Mouse (Mus musculus) kidney, postnatal 10 days (tissue): ENCODE measurements around the gene Vsig10.
"Not testable (repeated sequence)": the region's sequence is repeated elsewhere in the genome, so short reads cannot be mapped to it uniquely, and the experiment has no call there.

Source experiments
- DNase-seq: peaks from one replicate; pipeline ENCODE4 v3.0.0; 2021; ENCODE audit warnings: mixed read lengths

The Vsig10 gene

DNA sequence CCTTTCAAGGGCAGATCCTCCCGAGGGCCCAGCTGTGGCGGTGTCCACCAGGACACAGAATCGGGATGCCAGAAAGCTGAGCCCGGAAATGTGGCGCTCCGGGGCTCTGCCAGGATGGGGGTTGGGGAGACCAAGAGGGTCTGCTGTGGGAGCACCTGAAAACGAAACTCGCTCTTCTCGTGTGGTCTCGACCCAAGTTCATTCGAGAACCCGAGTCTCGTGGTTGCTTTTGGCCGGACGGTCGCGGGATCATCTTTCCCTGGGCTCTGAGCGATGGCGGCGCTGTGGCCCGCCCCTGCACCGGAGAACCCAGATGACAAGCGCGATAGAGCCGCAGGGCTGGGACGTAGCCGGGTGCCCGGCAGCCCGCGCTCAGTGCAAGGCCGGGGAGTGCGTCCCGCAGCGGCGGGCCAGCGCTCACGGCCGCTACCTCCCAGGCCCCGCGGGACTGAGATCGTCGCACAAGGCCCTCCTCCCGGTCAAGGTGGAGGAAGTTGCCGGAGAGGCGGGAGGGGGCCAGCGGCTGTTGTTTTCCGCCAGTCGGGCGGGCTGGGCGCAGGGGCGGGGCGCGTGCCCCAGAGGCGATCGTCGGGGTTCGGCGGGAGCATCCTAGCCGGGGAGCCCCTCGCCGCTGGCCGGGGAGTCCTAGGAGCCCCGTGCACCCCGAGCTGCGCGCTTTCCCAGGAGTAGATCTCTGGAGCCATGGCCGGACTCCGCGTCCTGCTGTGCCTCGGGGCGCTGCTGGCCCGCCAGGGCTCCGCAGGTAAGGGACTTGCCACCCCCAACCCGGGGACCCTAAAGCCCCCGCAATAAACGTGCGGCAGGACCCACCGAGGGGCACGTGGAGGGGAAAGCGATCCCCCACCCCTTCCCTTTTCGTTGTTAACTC, at the start of gene Vsig10:
Gene Vsig10 (plus strand): TSS at position 343 of the 889 bp plus-strand sequence.
- DNase-seq = peak; percentile 85

DNA sequence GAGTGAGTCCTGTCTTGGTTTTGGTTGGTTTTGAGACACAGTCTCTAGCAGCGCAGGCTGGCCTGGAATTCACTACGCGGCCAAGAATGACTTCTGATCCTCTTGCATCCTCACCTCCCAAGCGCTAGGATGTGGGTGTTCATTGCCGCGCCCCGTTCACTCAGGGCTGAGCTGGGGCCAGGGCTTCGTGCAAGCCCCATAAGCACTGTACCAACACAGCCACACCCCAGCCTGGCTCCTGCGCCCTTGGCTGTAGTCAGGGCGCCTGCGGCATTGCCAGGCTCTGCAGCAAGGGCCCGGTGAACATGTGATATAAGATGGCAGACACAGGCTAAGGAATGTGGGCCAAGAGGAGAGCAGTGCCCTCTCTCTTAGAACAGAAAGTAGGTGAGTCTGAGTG, 49.5 kb upstream of the Vsig10 start:
- no peak for DNase-seq

DNA sequence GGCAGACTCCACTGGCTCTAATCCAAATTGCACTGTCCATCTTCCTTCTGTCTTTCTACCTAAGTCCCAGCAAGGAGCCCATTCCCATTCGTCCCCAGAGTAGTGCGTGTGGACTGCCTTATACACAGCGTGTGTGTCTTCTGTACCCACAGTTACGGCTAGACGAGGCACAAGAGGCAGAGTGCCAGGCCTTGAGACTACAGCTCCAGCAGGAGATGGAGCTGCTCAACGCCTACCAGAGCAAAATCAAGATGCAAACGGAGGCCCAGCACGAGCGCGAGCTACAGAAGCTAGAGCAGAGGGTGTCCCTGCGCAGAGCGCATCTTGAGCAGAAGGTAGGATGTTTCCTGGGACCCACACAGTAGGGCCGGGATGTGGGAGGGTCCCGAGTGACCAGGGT, 46.9 kb upstream of the Vsig10 start:
- no peak for DNase-seq

DNA sequence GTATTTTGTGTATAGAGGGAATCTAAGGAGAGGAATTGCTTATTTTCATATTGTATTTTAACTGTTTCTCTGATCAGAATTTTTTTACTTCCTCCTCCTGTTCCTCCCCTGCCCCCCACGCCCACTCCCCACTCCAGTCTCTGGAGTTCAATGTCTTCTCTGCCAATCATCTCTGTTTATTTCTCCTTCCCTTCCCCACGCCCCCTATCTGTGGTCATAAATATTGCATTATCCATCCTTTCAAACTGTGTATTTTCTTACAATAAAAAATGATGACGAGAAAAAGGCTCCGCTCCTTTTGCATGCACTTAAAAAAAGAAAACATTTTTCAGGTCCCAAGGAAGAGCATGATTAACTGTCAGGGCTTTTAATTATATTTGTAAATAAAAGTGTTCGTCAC, 44.1 kb upstream of the Vsig10 start:
- no peak for DNase-seq

DNA sequence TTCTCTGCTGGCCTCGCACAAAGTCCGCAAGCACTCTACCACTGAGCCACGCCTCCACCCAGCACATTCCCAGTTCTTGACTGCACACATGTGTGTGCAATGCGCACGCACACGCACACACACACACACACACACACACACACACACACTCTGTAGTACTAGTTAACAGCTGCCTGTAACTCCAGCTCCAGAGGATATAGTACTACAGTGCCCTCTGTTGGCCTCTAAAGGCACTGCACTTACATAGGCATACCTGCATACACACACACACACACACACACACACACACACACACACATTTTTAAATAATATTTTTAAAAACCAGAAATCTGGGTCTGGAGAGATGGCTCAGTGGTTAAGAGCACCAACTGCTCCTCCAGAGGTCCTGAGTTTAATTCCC, 41.1 kb upstream of the Vsig10 start:
- no peak for DNase-seq

DNA sequence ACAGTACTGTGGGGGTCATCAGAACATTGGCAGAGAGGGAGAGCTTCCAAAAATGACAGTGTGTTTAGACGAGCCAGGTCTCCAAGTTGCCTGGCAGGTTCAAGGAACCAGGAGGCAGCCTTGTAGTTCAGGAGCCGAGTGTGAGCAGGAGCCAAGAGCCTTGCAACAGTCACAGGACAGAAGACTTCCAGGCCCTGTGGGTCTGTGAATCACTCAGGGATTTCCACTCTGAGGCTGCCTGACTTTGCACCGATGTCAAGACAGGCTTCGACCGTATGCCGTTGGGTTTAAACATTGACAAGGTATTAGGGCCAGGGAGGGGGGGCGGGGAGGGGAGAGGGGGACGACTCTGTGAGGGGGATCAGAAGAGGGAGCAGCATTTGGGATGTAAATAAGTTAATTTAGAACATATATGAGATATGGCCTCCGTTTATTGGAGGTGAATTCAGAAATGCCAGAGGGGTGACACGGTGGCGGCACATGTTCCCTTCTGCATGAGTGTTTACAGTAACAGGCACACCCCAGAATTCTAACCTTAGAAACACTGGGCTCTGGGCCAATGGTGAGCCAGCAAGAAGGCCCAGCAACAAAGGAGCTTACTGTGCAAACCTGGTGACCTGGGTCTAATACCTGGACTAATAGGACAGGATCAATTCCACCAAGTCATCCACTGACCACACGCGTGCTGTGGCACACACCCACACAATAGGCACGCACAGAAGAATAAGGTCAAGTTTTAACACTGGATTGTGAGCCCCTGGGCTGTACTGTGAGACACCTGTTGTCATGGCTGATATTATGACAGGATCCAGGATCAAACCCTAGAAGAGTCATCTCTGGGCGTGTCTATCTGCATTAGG, 39.8 kb upstream of the Vsig10 start:
- DNase-seq = peak; percentile 82

DNA sequence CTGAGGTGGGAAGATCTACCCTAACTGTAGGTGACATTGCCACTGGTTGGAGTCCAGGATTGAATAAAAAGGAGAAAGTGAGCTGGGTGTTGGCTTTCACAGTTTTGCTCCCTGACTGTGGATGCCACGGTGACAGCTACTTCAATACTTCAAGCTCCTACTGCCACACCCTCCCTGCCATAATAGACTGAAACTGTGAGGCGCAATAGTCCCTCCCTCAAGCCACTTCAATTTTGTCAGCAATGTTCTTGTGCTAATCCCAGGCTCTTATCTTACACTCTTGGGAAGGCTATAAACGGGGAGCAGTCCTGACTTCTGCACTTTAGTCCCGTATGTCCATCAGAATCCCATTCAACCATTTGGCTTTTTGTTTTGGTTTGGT, 39.2 kb upstream of the Vsig10 start:
- DNase-seq = no peak

DNA sequence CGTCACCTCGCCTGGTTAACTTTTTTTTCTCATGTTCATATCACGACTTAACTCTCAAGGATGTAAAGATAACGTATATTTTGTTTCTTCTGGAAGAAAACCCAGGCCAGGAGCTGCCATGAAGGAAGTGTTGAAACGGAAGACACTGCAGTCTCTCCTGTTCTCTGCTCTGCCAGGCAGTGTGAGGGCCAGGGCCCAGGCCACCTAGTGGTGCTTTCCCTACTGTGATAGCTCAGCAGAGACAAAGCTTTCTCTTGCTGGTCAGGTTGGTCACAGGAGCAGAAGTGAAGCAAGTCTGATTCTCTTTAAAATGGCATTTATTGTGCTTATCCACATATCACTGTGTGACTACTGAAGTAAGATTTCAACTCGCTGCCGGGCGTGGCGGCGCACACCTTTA, 37.3 kb upstream of the Vsig10 start:
- peak; percentile 50 for DNase-seq

DNA sequence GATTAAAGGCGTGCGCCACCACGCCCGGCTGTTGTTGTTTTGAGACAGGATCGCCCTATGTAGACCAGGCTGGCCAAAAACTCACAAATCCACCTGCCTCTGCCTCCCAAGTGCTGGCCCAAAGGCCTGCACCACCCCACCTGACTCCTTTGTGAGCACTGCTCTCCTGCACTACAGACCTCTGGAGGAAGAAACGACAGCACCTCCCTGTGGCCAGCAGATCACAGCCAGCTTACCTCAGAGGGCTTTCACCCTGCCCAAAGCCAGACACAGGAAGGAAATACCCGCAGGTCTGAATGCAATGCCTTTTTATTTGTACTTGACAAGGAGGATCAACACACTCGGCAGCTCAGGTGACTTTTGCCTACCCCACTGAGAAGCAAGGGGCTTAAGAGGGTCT, 36.5 kb upstream of the Vsig10 start:
- DNase-seq = no peak

DNA sequence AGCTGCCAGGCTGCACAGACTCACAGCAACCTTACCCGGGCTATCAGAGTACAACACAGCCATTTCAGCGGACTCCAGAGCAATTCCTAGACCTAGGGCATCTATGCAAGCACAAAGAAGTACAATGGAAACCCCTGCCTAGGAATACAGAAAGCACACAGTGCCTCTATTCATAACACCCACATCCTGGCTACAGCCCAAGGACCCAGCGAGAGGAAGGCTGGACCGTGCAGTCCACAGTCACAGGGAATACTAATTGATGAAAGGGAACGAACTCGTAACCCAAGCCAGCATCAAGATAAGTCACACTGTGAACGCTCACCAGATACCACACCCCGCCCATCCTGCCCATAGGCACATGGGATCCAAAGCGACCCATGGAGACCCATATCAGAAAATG, 34.9 kb upstream of the Vsig10 start:
- DNase-seq = no peak

DNA sequence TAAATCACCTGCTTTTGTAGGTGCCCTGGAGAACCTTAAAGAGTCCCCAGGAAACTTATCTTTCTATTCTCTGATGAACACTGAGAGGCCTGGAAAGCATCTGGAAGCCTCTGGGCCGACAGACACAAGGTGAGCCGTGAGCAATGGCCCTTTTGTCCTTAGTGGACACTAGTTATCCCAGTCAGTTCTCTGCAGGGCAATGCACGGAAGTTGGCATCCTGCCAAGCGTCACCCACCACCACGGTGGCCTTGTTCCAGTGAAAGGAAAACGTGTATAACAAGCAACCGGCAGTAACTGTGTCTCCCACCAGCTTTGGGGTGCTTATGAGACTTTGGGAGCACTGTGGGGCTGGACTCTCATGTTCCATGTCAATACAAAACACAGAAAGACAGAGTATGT, 34.2 kb upstream of the Vsig10 start:
- peak; percentile 36 for DNase-seq

DNA sequence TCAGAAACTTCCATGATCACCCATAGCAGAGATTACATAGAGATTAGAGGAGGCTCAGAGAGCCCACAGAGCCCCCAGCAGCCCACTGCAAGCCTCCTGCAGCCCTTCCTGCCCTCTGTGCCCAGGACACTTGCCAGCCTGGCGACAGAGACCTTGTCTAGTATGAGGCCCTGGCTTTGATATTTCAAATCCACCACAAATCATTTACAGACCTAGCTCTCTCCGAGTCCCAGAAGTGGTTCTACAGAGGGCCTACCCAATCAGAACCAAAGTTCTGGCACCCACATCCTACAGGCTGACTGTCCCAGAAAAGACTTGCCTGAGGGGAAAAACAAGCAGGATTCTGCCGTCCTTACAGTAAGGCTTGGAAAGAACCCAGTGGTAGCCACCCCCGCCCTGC, 33.6 kb upstream of the Vsig10 start:
- no peak for DNase-seq

DNA sequence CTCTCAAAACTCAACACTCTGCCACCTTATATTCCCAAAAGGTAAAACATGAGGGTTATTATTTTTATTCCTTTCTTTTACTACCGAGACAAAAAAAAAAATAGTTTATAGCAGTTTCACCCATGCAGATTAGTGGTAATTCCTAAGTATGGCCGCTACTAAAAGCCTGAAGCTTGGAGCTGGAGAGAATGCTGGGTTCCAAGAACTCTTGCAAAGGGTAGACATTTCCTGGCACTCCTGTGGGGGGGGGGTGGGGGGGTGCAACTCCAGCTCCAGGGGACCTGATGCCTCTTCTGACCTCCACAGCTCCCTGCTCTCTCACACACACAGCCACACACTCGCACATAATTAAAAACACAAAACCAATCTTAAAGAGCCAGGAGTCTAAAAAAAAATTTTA, 32.6 kb upstream of the Vsig10 start:
- no peak for DNase-seq

DNA sequence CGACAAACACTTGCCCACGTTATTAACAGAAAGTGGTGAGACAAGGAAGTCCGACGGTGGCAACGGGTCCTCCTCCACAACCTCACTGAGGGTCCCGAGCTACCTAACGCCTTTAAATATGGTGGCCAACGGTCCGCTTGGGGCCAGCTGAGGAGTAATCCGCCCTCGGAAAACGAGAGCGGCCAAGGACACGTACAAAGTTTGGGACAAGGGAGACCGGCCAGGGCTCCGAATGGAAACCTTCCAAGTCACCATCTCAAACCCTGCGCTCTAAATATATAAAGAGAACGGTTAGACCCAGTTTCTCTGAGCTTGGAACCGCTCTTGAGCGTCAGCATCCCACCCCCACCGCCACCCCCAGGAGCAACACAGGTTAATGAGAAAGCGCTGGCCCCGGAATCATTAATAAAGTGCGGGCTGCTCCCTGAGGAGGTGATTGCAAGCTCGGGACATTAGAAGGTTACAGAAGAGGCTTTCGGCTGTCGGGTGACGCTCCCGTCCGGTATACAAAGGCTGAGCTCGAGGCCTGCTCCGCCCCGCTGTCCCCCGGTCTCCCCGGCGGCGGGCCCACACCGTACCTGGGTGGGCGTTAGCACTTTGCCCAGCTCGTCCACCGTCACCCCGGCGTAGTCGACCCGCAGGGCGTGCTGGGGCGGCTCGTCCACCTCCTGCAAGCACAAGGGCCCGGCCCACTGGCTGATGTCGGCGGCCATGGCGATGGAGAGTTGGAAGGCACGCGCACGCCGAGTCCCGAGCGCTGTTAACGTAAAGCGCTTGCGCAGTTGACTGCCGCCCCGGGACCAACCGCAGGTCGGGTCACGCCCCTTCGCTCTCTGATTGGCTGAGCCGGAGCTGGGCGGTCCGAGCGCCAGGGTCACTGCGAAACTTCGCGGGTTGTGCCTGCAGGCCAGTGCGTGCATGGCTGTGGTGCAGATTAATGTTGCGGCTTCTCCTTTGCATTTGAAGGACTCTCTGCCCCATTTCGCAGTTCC, 31.8 kb upstream of the Vsig10 start, which contains the start of gene Pebp1:
Gene Pebp1 (minus strand): TSS at position 795 of the 992 bp plus-strand sequence.
- peak; percentile 98 for DNase-seq

DNA sequence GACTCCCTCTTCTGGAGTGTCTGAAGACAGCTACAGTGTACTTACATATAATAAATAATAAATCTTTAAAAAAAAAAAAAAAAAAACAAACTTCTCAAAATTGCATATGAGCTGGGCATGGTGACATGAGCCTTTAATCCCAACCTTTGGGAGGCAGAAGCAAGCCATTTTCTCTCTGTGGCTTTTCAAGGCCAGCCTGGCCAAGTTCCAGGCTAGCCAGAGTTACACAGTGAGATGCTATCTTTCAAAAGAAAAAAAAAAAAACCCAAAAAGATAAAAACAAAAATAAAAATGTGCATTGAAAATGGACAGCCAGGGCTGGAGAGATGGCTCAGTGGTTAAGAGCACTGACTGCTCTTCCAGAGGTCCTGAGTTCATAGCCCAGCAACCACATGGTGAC, 29.2 kb upstream of the Vsig10 start:
- no peak for DNase-seq

DNA sequence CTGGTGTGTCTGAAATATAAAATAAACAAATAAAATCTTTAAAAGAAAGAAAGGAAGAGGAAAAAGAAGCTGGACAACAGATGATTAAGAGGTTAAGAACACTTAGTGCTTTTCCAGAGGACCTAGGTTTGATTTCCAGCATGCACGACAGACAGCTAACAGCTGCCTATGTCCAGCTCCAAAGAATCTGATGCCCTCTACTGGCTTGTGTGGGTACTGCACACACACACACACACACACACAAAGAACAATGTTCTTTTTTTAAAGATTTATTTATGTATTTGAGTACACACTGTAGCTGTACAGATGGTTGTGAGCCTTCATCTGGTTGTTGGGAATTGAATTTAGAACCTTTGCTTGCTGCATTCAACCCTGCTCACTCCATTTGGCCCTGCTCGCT, 28.8 kb upstream of the Vsig10 start:
- DNase-seq = no peak

DNA sequence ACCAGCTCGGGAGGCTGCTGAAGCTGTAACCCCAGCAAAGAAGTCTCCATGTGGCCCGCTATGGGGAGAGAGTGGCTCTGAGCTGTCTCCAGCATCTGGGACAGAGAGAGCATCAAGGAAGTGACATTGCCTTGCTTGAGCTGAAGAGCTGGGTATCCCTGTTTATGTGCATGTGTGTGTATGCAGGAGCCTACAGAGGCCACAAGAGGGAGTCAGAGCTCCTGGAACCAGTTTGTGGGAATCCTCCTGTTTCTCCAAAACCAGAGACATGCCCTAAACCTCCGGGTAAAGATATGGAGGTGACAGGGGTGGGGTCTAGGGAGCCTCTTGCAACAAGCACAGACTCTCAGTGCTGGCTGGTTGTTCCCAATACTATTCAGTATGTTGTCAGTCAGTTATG, 27.6 kb upstream of the Vsig10 start:
- no peak for DNase-seq

DNA sequence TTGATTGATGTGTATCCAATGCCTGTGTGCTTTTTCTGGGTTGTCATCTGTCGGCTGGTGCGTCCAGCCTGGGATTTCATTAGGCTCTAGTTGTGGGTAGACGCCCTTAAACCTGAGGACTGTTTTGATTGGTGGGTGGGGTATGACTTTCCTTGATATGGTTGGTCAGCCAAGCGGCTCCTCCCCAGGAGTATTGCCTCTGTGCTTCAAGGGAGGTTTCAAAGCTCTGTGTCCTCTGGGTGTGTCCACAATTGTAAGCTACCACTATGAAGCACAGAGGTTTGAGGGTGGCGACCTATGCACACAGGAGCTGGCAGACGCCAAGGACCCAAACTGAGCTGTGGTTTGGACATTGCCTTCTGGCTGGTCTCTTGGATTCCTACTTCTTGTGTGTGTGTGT, 26.3 kb upstream of the Vsig10 start:
- no peak for DNase-seq

DNA sequence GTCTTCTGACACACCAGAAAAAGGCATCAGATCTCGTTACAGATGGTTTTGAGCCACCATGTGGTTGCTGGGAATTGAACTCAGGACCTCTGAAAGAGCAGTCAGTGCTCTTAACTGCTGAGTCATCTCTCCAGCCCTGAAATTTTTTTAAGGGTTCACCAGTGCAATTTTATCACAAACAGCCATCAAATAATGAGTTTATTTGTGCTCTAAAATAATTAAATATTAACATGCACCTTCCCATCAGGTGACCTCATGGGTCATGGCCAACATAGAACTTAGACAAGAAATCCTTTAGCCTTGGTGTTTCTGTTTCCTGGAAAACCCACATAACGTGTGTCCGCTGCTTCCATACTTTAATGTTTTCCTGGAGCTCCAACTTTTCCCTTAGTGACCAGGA, 25.1 kb upstream of the Vsig10 start:
- not testable (repeated sequence) for DNase-seq

DNA sequence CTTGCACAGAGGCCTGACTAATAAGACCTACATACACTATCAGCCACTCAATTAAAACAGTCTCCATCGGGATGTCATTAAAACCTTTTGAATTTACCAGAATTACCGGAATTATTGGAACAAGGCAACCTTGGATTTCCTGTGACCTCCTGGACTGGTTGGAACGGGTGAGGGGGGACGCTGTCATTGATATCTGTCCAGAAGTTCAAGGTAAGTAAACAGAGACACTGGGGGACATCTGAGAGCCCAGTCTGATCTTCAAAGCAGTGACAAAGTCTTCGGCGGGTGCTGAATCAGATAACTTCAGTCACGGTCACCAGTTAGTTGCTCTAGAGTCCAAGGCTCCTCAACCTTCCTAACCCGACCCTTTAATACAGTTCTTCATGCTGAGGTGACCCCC, 23.9 kb upstream of the Vsig10 start:
- no peak for DNase-seq

DNA sequence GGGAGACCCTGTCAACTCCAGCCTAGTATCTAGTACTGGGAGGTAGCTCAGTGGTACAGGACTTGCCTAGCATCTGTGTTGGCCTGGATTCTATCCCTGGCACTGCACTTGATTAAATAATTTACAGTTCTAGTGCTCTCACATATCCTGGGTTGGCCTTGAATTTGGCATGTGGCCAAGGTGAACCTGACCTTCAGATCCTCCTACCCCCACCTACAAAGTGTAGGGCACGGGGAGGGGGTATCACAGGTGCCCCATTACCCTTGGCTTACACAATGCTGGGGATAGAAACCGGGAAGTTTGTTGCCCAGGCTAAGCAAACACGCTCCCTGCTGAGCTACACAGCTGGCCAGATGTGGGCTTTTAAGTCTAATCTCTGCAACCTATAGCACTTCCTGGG, 16.0 kb upstream of the Vsig10 start:
- peak; percentile 31 for DNase-seq

DNA sequence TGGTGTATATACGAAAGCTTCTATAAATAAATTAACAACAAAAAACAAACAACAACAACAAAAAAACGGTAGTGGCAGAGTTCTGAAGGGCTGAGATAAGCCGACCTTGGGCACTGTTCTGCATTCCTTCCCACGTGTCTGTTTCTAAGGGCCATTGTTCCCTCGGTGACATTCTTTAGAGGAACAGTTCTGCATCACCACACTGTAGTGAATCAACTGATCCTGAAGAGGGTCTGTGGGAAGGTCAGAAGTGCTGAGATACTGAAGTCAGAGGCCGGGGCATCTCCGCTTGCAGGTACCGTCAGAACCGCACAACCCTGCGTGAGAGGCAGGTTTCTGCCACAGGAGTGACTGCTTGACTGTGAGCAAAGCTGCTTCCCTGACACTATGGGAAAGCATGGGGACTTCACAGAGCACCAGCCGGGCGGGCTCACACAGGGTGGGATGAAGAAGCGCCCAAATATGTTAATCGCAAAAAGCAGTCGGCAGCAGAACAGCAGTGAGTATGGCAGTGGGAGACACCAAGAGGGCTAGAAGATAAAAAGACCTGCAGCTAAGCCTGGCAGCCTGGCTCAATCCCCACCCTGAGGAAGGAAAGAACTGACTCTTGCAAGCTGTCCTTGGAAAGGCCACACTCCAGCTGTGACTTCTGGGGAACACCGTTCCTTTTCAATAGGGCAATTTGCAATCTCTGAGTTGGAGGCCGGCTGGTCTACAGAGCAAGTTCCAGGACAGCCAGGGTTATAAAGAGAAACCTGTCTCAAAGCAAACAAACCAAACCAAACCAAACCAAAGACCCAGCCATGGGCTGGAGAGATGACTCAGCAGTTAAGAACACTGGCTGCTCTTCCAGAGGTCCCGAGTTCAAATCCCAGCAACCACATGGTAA, 14.9 kb upstream of the Vsig10 start:
- DNase-seq = no peak
